Mouse (Mus musculus): ENCODE data around the gene Scml4.

Gene Scml4

DNA sequence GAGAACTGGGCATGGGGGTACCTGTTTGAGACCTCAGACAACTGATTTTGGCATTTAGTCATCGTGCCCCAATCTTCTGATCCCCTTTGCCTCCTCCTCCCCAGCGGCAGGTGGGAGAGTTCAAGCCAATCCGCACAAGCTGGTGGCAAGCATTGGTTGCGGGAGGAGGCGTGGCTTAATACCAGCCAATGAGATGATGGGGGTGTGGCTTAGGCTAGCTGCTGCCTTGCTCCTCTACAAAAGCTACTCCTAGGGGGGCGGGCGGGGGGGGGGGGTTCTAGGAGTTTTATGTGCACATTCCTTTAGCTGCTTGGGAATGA is 11.1 kb upstream of the Scml4 start:
- no peak for TF ChIP-seq GATA4 (IDR thresholded peaks at IDR 0.05; ENCODE audit: insufficient replicate concordance, low read length)

DNA sequence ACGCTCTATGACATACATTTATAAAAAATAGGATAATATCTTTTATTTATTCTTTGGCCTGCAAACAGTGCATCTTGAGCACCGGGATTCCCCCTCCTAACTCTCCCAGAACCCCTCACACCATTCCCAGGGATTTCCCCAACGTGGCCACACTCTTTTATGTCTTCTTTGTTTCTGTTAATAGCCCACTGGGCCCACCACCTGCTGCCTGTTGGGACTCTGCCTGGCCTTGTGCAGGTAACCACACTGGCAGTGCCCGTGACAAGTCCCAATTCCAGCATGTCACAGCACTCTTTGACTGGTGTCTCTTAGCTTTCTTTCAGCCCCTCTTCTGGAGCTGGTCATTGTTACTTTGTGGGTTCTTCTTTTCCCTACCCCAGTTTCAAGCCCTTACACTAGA is 5.3 kb upstream of the Scml4 start:
- TF ChIP-seq GATA4 (IDR thresholded peaks at IDR 0.05; ENCODE audit: insufficient replicate concordance, low read length), result no peak

DNA sequence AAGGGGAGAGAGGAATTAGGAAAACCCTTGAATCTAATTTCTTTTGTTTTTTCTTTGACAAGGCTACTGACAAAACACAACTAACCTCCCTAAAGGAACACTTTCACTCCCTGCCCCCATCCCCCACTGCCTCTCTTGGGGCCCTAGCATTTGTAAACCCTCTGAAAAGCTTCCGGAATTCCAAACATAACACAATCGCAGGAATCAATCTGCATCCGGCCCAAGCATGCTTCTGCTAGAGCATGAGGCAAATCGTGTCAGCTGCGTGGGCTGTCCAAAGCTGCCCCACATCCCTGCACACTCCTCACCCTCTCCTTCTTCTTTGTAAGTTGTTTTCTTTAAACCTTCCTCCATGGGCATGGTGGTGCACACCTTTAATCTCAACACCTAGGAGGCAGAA is 4.9 kb upstream of the Scml4 start:
- no peak; the same call in 1 of the 2 replicates for TF ChIP-seq GATA4 (IDR thresholded peaks at IDR 0.05; ENCODE audit: insufficient replicate concordance, low read length)

DNA sequence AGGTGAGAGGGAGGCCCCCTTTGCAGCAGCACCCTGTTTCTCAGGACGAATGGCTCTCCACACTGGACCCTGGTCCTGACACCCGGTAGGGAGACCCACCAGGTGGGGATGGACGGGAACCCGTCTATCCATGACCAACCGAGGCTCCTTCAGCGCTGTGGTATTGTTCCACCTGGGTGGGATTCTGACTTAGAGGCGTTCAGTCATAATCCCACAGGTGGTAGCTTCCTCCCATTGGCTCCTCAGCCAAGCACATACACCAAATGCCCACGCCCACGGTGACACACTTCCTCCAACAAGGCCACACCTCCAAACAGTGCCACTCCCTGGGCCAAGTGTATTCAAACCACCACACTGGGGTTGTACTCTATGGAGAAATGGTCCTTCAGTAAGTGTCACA is 3.6 kb upstream of the Scml4 start:
- TF ChIP-seq GATA4 (IDR thresholded peaks at IDR 0.05; ENCODE audit: insufficient replicate concordance, low read length), result no peak

DNA sequence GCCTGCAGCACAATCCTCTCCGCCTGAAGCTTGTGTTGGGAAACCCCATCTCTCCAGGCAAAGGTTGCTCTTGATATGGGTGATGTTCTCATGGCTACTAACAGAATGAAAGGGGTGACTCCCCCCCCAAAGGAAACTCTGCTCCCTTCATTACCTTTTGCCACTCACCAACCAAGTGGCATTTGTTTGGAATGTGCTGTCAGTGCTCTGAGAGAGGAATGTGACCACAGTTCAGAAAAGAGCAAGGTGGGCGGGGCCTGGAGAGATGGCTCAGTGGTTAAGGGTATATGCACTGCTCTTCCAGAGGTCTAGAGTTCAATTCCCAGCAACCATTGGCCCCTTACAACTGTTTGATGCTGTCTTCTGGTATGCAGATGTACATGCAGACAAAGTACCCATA is 3.1 kb upstream of the Scml4 start:
- TF ChIP-seq GATA4 (IDR thresholded peaks at IDR 0.05; ENCODE audit: insufficient replicate concordance, low read length), result no peak

DNA sequence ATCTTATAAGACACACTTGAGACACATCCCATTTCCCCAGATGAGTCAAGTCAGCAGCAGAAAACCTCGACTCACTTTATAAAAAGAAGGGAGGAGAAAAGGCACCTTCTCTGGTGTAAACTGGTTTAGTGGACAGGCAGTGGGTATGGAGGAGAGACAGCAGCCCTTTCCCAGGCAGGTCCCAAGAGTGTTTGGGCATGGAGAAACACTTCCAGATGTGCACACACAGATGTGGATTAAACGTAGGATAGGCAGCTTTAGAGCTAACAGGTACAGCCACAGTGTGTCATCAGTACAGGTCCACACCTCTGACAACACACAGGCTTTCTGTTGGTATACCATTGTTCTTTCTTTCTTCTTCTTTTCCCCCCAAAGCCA is 400 bp upstream of the Scml4 start:
- no peak for TF ChIP-seq GATA4 (IDR thresholded peaks at IDR 0.05; ENCODE audit: insufficient replicate concordance, low read length)

DNA sequence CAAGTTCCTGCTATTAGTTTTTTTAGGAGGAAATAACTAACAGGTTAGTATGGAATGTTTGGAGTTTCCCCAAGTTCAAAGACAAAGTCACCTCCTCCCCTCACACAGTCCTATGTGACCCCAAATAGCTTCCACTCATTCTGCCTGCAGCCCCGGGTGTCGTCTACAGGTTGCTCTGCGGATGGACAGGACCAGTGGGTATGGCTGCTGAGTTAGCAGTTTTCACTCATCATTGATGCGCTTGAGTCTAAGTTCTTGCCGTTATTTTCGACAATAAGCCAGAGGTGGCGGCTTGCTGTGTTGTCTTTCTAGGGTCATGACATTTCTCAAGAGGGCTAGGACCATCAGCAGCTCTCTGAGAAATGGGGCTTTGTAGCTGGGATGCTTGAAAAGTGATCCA is 1.3 kb downstream of the Scml4 start:
- TF ChIP-seq GATA4 (IDR thresholded peaks at IDR 0.05; ENCODE audit: insufficient replicate concordance, low read length), result no peak

DNA sequence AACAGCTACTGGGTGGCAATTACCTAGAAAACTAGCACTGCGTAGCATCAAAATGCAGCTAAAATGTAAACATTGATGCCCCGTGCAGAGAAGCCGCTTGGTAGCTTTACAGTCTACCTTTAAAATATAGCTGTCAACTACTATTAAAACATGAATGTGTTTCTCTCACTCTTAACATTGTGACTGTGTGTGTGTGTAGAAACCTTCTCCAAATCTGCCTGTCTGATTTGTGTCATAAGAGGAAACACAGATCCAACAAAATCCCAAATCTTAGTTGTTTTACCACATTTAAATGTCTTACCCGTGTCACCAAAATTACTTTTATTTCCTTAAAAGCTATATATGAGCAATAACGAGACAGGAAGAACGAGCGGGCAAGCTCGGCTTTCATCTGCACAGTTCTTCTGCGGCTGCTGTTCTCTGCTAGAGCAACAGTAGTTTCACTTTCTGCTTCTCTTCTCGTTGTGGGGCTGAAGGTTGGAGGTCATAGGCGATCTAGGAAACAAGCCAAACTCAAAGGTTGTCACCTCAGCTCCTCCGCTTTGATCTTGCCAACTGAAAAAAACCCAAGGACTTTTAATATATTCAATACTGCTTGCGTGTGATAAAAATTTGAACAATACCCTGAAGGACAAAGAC is 2.1 kb downstream of the Scml4 start:
- TF ChIP-seq GATA4 (IDR thresholded peaks at IDR 0.05; ENCODE audit: insufficient replicate concordance, low read length), result no peak

DNA sequence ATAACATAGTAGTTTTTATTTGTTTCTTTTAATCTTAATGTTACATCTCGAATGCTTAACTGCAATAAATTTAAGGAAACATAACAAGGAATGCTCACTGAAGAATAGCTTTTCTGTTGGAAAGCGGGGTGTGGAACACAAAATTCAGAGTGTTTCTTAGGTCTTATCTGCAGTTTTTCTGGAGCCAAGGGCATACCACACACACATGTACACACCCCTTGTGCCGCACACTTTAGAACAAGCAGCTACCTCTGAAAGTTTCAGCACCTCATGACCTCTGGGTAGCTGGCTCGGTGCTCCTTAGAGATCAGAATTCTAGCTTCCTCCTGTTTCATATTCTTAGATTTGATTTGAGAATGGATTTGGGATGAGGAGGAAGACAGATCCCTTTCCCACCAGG is 2.6 kb downstream of the Scml4 start:
- TF ChIP-seq GATA4 (IDR thresholded peaks at IDR 0.05; ENCODE audit: insufficient replicate concordance, low read length), result no peak

DNA sequence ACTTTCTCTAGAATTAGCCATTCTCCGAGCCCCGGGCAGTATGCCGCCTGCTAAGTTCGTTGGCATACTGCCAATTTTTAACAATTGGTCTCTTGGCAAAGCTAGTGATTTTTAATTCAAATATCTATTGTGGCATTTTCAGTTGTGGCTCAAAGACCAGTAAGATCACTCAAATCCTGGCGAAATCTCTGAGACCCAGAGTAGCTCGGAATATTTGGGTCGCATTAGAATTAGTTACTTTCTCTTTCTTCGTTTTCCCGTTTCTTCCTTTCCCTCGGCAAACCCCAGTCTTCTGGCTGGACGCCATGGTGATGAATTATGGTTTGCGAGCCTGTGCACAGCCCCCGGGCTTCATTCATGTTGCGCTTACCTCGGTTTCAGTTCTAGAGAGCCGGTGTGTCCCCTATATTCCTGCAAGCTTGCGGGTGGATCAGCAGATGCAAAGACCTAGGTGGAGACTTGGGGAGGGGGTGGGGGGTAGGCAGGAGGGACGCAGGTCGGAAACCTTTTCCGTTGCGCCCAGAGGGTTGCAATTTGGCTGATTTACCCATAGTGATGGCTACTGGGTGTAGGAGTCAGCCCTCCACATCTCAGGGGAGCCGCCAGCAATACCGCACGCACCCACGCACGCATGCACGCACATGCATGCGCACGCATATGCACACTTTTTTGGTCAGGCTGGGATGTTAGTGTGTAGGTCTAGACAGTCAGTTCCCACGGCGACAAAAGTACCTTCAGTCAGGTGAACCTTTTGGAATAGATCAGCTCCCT is 3.6 kb downstream of the Scml4 start:
- no peak for TF ChIP-seq GATA4 (IDR thresholded peaks at IDR 0.05; ENCODE audit: insufficient replicate concordance, low read length)

DNA sequence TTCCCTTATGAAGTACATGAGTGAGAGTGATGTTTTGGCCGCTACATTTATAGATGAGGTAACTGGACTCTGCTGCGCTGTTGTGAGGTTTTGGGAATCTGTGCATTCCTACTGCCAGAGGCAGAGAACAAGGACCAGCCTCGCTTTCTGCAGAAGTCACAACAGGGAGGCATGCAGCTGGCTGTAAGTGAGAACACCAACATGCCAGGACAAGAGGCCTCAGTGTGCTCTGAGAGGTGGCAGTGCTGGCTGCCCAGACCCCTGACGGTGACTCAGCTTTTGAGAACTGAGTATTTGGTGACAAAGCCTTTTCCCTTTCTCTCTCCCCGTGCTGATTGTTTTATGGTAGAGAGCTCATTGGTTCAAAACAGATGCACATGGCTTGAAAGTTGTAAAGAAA is 4.5 kb downstream of the Scml4 start:
- no peak for TF ChIP-seq GATA4 (IDR thresholded peaks at IDR 0.05; ENCODE audit: insufficient replicate concordance, low read length)

DNA sequence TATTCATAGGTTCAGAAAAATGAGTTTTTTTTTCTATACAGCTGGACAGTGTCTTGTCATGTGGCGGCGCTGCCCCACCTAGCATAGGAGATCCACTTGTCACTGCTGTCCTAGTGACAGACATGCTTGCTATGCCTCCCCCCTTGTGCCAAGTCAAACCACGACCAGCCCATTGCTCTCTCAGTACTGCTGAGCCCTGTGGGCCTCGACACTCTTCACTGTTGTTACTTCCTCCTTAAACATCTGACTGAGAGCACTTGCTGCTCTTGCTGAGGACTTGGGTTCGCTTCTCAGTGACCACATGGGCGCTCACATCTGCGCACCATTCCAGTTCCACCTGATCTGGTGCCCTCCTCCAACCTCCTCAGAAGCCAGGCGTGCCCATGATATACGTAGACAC is 8.2 kb downstream of the Scml4 start:
- no peak for TF ChIP-seq GATA4 (IDR thresholded peaks at IDR 0.05; ENCODE audit: insufficient replicate concordance, low read length)

DNA sequence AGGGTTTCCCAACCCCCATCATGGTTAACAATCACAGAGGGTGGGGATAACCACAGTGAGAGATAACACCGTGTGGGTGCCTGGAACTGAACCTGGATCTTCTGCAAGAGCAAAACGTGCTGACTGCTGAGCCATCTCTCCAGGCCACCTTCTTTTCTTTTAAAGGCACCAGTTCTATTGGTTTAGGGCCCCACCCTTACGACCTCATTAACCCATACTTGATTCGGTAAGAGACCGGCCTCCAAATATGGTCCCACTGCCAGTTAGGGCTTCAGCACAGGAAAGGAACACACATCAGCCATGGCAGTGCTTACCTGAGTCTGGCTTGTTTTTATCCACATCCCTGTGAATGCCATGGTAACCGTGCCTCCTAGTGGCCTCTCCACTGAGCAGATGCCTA is 9.3 kb downstream of the Scml4 start:
- no peak for TF ChIP-seq GATA4 (IDR thresholded peaks at IDR 0.05; ENCODE audit: insufficient replicate concordance, low read length)

DNA sequence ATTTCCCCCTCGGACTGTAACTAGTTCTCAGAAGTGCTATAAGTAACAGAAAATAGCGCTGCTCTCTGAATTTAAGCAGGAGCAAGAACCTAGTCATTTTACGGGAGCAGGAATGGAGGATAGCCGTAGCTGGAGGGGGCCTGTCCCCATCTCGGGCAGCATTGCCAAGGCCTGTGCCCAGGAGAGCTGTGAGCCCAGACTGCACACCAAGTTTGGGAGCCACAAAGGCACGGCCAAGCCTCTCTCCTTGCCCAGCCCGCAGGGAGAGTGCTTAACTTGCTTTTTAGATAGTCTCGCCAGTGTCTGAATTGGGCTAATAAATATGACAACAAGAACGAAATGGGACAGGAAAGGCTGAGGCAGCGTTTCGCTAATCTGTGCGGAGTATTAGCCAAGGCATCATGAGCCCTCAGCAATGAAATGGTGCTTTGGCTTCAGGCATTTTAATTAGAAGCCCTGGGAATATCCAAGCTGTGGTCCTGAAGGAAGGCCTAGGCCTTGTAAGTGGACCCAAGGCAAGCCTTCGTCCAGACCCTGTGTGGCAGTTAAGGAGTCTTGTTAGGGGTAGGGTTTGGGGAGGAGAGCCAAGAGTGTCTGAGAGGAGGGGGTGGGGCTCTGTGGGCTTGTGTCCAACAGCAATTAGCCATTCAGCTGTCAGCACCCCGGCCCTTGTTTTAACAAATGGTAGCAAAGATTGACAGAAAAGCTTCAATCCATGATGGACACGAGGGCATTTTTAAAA is 12.3 kb downstream of the Scml4 start:
- TF ChIP-seq GATA4 (IDR thresholded peaks at IDR 0.05; ENCODE audit: insufficient replicate concordance, low read length), result no peak

DNA sequence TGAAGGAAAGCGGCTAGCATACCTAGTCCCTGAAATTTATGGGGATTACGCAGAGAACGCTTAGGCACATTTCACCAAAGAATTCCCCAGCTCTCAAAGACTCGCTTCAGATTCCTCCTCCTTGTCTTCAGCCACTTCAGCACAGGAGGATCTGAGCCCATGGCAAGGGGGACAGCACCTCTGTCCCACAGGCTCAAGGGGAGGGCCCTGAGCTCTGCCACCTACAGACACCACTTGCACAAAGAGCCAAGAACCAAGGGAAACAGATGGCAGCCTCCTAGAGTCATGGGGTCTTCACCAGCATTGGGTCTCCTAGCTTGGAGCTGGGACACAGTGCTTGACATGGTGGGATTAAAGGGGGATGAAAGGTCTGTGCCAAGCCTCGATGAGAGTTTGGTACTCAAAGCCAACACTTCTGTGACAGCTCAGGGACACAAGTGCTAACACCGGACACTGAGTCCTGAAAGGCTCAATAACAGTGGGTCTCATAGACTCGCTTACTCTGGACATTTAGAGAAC is 13.0 kb downstream of the Scml4 start:
- no peak for TF ChIP-seq GATA4 (IDR thresholded peaks at IDR 0.05; ENCODE audit: insufficient replicate concordance, low read length)

DNA sequence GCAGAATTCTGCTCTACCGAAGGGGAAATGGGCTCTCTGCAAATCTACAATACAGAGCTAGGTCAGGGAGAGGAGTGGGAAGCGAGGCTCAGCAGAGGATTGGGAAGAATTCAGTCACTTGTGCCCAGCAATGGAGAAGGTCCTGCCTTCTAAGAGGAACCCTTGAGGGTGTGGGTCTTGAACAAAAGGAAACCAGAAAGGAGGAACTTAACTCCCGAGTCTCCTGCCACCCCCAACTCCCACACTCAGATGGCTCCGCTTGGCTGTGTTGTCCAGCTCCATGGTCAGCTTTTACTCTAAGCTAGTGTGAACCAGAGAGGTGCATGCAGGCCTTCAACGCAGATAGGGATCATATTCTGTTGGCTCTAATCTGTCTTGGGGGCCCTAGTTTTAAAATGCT is 16.0 kb downstream of the Scml4 start:
- TF ChIP-seq GATA4 (IDR thresholded peaks at IDR 0.05; ENCODE audit: insufficient replicate concordance, low read length), result no peak

Measured in liver, adult (tissue).